ENCODE assay signal across 28 mouse cellular contexts in genomic region chr11:115598309-115598708, GRCm38 (mm10). TPM values are rescaled to one million over a fixed set of nuclear protein-coding genes. Genes with fewer than 3 reads are reported as not detected.
DNase-seq lines count a peak whose midpoint lies in the region; ATAC-seq and TF ChIP-seq lines count a peak whose summit lies in the region.
"Had no signal": no experiment of that assay in that cellular context is flagged by ENCODE, and none has a peak within 500 bp of the region (broad histone marks: within the 10 kb centered on the region; RNA-seq: fewer than 3 reads in every experiment).

No protein-coding gene starts in this region.

- WGBS in midbrain, postnatal 0 days = 88% methylated on average over 4 of the region's 4 CpGs

- H3K27ac ChIP-seq in bone marrow macrophage, adult 2 months (ENCODE audit: insufficient read depth, low read depth, low read length) = peak overlapping the region; percentile 89; the same call in 1 of the 2 replicates
- H3K27ac ChIP-seq in midbrain, postnatal 0 days (ENCODE audit: low read depth, low read length) = no peak overlapping the region
- H3K27ac ChIP-seq: embryonic facial prominence, embryonic 10.5 days; embryonic facial prominence, embryonic 13.5 days; forebrain, embryonic 12.5 days; forebrain, embryonic 15.5 days; heart, adult 2 months; heart, embryonic 10.5 days; heart, embryonic 13.5 days; hindbrain, embryonic 12.5 days; hindbrain, embryonic 15.5 days had no signal

- H3K9ac ChIP-seq in midbrain, postnatal 0 days (replicated peaks; ENCODE audit: low read length, poor library complexity, severe bottlenecking) = no peak overlapping the region
- H3K9ac ChIP-seq: embryonic facial prominence, embryonic 13.5 days; forebrain, embryonic 12.5 days; forebrain, embryonic 15.5 days; heart, embryonic 13.5 days; hindbrain, embryonic 12.5 days; hindbrain, embryonic 15.5 days had no signal

- H3K9me3 ChIP-seq in megakaryocyte, embryonic 14.5 days = no peaks in the 10 kb centered on the region
- H3K9me3 ChIP-seq in midbrain, postnatal 0 days (ENCODE audit: low read length) = no peaks in the 10 kb centered on the region
- H3K9me3 ChIP-seq: embryonic facial prominence, embryonic 10.5 days; embryonic facial prominence, embryonic 13.5 days; forebrain, embryonic 12.5 days; forebrain, embryonic 15.5 days; heart, embryonic 10.5 days; heart, embryonic 13.5 days; hindbrain, embryonic 12.5 days; hindbrain, embryonic 15.5 days had no signal

- no peaks in the 10 kb centered on the region for H3K27me3 ChIP-seq in megakaryocyte, embryonic 14.5 days (replicated peaks)
- H3K27me3 ChIP-seq in midbrain, postnatal 0 days (ENCODE audit: insufficient read depth, low read length) = no peaks in the 10 kb centered on the region
- H3K27me3 ChIP-seq: embryonic facial prominence, embryonic 13.5 days; forebrain, embryonic 12.5 days; forebrain, embryonic 15.5 days; heart, embryonic 13.5 days; hindbrain, embryonic 12.5 days; hindbrain, embryonic 15.5 days; Patski had no signal

- intact Hi-C loops in heart, postnatal 25 days (cut with DNase I) = no loop called here

- no peak for DNase-seq in midbrain, postnatal 0 days (ENCODE audit: low spot score)
- DNase-seq in heart, postnatal 25 days (ENCODE audit: low spot score) = no peak
- DNase-seq in urinary bladder, postnatal 25 days (ENCODE audit: low spot score) = no peak
- DNase-seq: adrenal gland, postnatal 10 days; cerebellum, adult 11 months; cerebellum, adult 2 months; cerebellum, adult 9-11 months; cerebellum, postnatal 25 days; embryo, embryonic 11 days; gastrocnemius, postnatal 10 days; gastrocnemius, postnatal 36 days; heart, adult 2 months; heart, postnatal 14 days had no signal

- H3K36me3 ChIP-seq in megakaryocyte, embryonic 14.5 days (replicated peaks; ENCODE audit: low read length) = peaks cover 71% of the 10 kb centered on the region
- H3K36me3 ChIP-seq in midbrain, postnatal 0 days (ENCODE audit: insufficient read depth, low read length) = peaks cover 21% of the 10 kb centered on the region

- no peak for TF ChIP-seq CTCF in bone marrow macrophage, adult 2 months (IDR thresholded peaks at IDR 0.05; ENCODE audit: low read depth, low read length)
- no peak for TF ChIP-seq CTCF in midbrain, postnatal 0 days (IDR thresholded peaks at IDR 0.05)

- peak overlapping the region; percentile 35 for H3K4me3 ChIP-seq in megakaryocyte, embryonic 14.5 days (replicated peaks)
- H3K4me3 ChIP-seq in bone marrow macrophage, adult 2 months (ENCODE audit: insufficient read depth, low read length) = no peak overlapping the region
- H3K4me3 ChIP-seq in midbrain, postnatal 0 days (ENCODE audit: low read depth, low read length) = no peak overlapping the region
- H3K4me3 ChIP-seq: embryonic facial prominence, embryonic 10.5 days; embryonic facial prominence, embryonic 13.5 days; erythroblast, embryonic 14.5 days; forebrain, embryonic 12.5 days; forebrain, embryonic 15.5 days; heart, adult 2 months; heart, embryonic 10.5 days; heart, embryonic 13.5 days; hindbrain, embryonic 12.5 days; hindbrain, embryonic 15.5 days had no signal

- H3K4me1 ChIP-seq in megakaryocyte, embryonic 14.5 days = peaks cover 66% of the 10 kb centered on the region
- H3K4me1 ChIP-seq in bone marrow macrophage, adult 2 months (ENCODE audit: control insufficient read depth, insufficient read depth, low read length) = peaks cover 37% of the 10 kb centered on the region
- peaks cover 5% of the 10 kb centered on the region for H3K4me1 ChIP-seq in midbrain, postnatal 0 days (ENCODE audit: insufficient read depth, low read length)

- TF ChIP-seq POLR2A in bone marrow macrophage, adult 2 months (IDR thresholded peaks at IDR 0.05; ENCODE audit: borderline replicate concordance, low read depth, low read length) = no peak

- no peak for ATAC-seq in megakaryocyte, adult 5-6 weeks (ENCODE audit: poor library complexity, severe bottlenecking)
- ATAC-seq in megakaryocyte progenitor cell, adult 5-6 weeks (replicated peaks; ENCODE audit: poor library complexity) = peak; percentile 36
- ATAC-seq in midbrain, postnatal 0 days (ENCODE audit: low FRiP score) = no peak
- ATAC-seq: CD4-positive, CD25-positive, alpha-beta regulatory T cell, adult 4 months; forebrain, embryonic 15.5 days; Patski had no signal

- no peak overlapping the region for H3K4me2 ChIP-seq in midbrain, postnatal 0 days (ENCODE audit: low read depth, low read length, poor library complexity, severe bottlenecking)
- H3K4me2 ChIP-seq: embryonic facial prominence, embryonic 13.5 days; forebrain, embryonic 12.5 days; forebrain, embryonic 15.5 days; heart, embryonic 13.5 days; hindbrain, embryonic 12.5 days; hindbrain, embryonic 15.5 days had no signal

RNA-seq across cellular contexts. Expression of gene Mrps7, which starts 5.4 kb away (rescaled TPM):
- polyA plus RNA-seq in megakaryocyte, embryonic 14.5 days (2012; ENCODE audit: insufficient read depth, low replicate concordance) = 13.8 and 37.9 TPM in 2 replicates
- 29.0 and 30.2 TPM in 2 replicates for total RNA-seq in megakaryocyte, adult 5-6 weeks (2015)
- 11.7 and 29.8 TPM in 2 replicates for total RNA-seq in megakaryocyte, adult 5-6 weeks (2017)
- polyA plus RNA-seq in bone marrow macrophage, adult 2 months (2012; ENCODE audit: insufficient read depth, insufficient read length, missing spikeins) = 33.1 and 36.9 TPM in 2 replicates
- 56.9 and 63.7 TPM in 2 replicates for total RNA-seq in megakaryocyte progenitor cell, adult 5-6 weeks (2015)
- 43.2 and 50.3 TPM in 2 replicates for total RNA-seq in megakaryocyte progenitor cell, adult 5-6 weeks (2017)
- 37.9 and 39.6 TPM in 2 replicates for total RNA-seq in midbrain, postnatal 0 days (2014; rRNA removed)
- polyA plus RNA-seq in midbrain, postnatal 0 days (2015; fragmentation: Nextera tagmentation; extraction: Ambion mirVana) = 77.8 and 81.8 TPM in 2 replicates
- total RNA-seq in heart, postnatal 25 days (2021) = 10 to 100 TPM; 74.0 to 82.3 TPM

RNA-seq across cellular contexts. Expression of gene Gga3, which starts 5.5 kb away (rescaled TPM):
- 44.0 and 58.2 TPM in 2 replicates for polyA plus RNA-seq in megakaryocyte, embryonic 14.5 days (2012; ENCODE audit: insufficient read depth, low replicate concordance)
- 30.8 and 34.0 TPM in 2 replicates for total RNA-seq in megakaryocyte, adult 5-6 weeks (2015)
- total RNA-seq in megakaryocyte, adult 5-6 weeks (2017) = 24.0 and 34.2 TPM in 2 replicates
- 60.1 and 81.9 TPM in 2 replicates for polyA plus RNA-seq in bone marrow macrophage, adult 2 months (2012; ENCODE audit: insufficient read depth, insufficient read length, missing spikeins)
- 27.9 and 28.3 TPM in 2 replicates for total RNA-seq in megakaryocyte progenitor cell, adult 5-6 weeks (2015)
- total RNA-seq in megakaryocyte progenitor cell, adult 5-6 weeks (2017) = 17.0 and 40.0 TPM in 2 replicates
- total RNA-seq in midbrain, postnatal 0 days (2014; rRNA removed) = 34.5 and 42.3 TPM in 2 replicates
- polyA plus RNA-seq in midbrain, postnatal 0 days (2015; fragmentation: Nextera tagmentation; extraction: Ambion mirVana) = 20.5 and 22.6 TPM in 2 replicates
- total RNA-seq in heart, postnatal 25 days (2021) = 10 to 100 TPM; 20.9 to 24.5 TPM

RNA-seq across cellular contexts. Expression of gene Mif4gd, which starts 14.5 kb away (rescaled TPM):
- polyA plus RNA-seq in megakaryocyte, embryonic 14.5 days (2012; ENCODE audit: insufficient read depth, low replicate concordance) = 9.6 and 15.5 TPM in 2 replicates
- 23.6 and 28.0 TPM in 2 replicates for total RNA-seq in megakaryocyte, adult 5-6 weeks (2015)
- total RNA-seq in megakaryocyte, adult 5-6 weeks (2017) = 20.2 and 24.4 TPM in 2 replicates
- 90.6 and 96.3 TPM in 2 replicates for polyA plus RNA-seq in bone marrow macrophage, adult 2 months (2012; ENCODE audit: insufficient read depth, insufficient read length, missing spikeins)
- 20.4 and 27.4 TPM in 2 replicates for total RNA-seq in megakaryocyte progenitor cell, adult 5-6 weeks (2015)
- total RNA-seq in megakaryocyte progenitor cell, adult 5-6 weeks (2017) = 17.7 and 23.0 TPM in 2 replicates
- 13.6 and 13.7 TPM in 2 replicates for total RNA-seq in midbrain, postnatal 0 days (2014; rRNA removed)
- polyA plus RNA-seq in midbrain, postnatal 0 days (2015; fragmentation: Nextera tagmentation; extraction: Ambion mirVana) = 15.7 and 17.7 TPM in 2 replicates
- 10 to 100 TPM; 45.5 to 56.9 TPM for total RNA-seq in heart, postnatal 25 days (2021)

RNA-seq across cellular contexts. Expression of gene Slc25a19, which starts 29.8 kb away (rescaled TPM):
- 10.5 and 20.5 TPM in 2 replicates for polyA plus RNA-seq in megakaryocyte, embryonic 14.5 days (2012; ENCODE audit: insufficient read depth, low replicate concordance)
- total RNA-seq in megakaryocyte, adult 5-6 weeks (2015) = 5.7 and 8.0 TPM in 2 replicates
- 13.7 and 25.5 TPM in 2 replicates for total RNA-seq in megakaryocyte, adult 5-6 weeks (2017)
- 27.0 and 37.0 TPM in 2 replicates for polyA plus RNA-seq in bone marrow macrophage, adult 2 months (2012; ENCODE audit: insufficient read depth, insufficient read length, missing spikeins)
- 8.7 and 10.2 TPM in 2 replicates for total RNA-seq in megakaryocyte progenitor cell, adult 5-6 weeks (2015)
- total RNA-seq in megakaryocyte progenitor cell, adult 5-6 weeks (2017) = 15.2 and 18.2 TPM in 2 replicates
- 33.7 and 35.7 TPM in 2 replicates for total RNA-seq in midbrain, postnatal 0 days (2014; rRNA removed)
- polyA plus RNA-seq in midbrain, postnatal 0 days (2015; fragmentation: Nextera tagmentation; extraction: Ambion mirVana) = 44.9 and 49.6 TPM in 2 replicates
- 10 to 100 TPM; 41.6 to 45.9 TPM for total RNA-seq in heart, postnatal 25 days (2021)

RNA-seq across cellular contexts. Expression of gene Nup85, which starts 34.1 kb away (rescaled TPM):
- polyA plus RNA-seq in megakaryocyte, embryonic 14.5 days (2012; ENCODE audit: insufficient read depth, low replicate concordance) = 6.6 and 12.0 TPM in 2 replicates
- 52.2 and 59.7 TPM in 2 replicates for total RNA-seq in megakaryocyte, adult 5-6 weeks (2015)
- total RNA-seq in megakaryocyte, adult 5-6 weeks (2017) = 59.5 and 59.9 TPM in 2 replicates
- 32.3 and 34.6 TPM in 2 replicates for polyA plus RNA-seq in bone marrow macrophage, adult 2 months (2012; ENCODE audit: insufficient read depth, insufficient read length, missing spikeins)
- total RNA-seq in megakaryocyte progenitor cell, adult 5-6 weeks (2015) = 131 and 149 TPM in 2 replicates
- total RNA-seq in megakaryocyte progenitor cell, adult 5-6 weeks (2017) = 131 and 147 TPM in 2 replicates
- 49.5 and 59.5 TPM in 2 replicates for total RNA-seq in midbrain, postnatal 0 days (2014; rRNA removed)
- polyA plus RNA-seq in midbrain, postnatal 0 days (2015; fragmentation: Nextera tagmentation; extraction: Ambion mirVana) = 75.6 and 80.3 TPM in 2 replicates
- total RNA-seq in heart, postnatal 25 days (2021) = 10 to 100 TPM; 20.4 to 25.1 TPM
